Mouse (Mus musculus): ENCODE measurements around the gene Gm20219. TPM values are rescaled to one million over a fixed set of nuclear protein-coding genes. Genes with fewer than 3 reads are reported as not detected.

Gm20219 gene
- polyA plus RNA-seq, 1 experiment: 3.1 TPM

GRCm38 (mm10) chr17:56583071-56583470, 28.9 kb upstream of the Gm20219 start:
- DNase-seq (ENCODE audit: low read depth): no peak
- TF ChIP-seq CTCF (IDR thresholded peaks at IDR 0.05; ENCODE audit: borderline replicate concordance, extremely low read depth, insufficient read depth, insufficient read length): no peak
- no peak for TF ChIP-seq POLR2A (IDR thresholded peaks at IDR 0.05; ENCODE audit: borderline replicate concordance, extremely low read depth, insufficient read depth, insufficient read length, poor library complexity, severe bottlenecking)

- TF ChIP-seq POLR2A (IDR thresholded peaks at IDR 0.05; ENCODE audit: borderline replicate concordance, extremely low read depth, insufficient read depth, insufficient read length, poor library complexity, severe bottlenecking) (no peak), CTCF (IDR thresholded peaks at IDR 0.05; ENCODE audit: borderline replicate concordance, extremely low read depth, insufficient read depth, insufficient read length) (no peak)
- DNase-seq (ENCODE audit: low read depth): no peak
Measured at GRCm38 (mm10) chr17:56572939-56573338, 18.8 kb upstream of the Gm20219 start.

GRCm38 (mm10) chr17:56572154-56572553, 18.0 kb upstream of the Gm20219 start:
- no peak for TF ChIP-seq POLR2A (IDR thresholded peaks at IDR 0.05; ENCODE audit: borderline replicate concordance, extremely low read depth, insufficient read depth, insufficient read length, poor library complexity, severe bottlenecking)
- no peak for TF ChIP-seq CTCF (IDR thresholded peaks at IDR 0.05; ENCODE audit: borderline replicate concordance, extremely low read depth, insufficient read depth, insufficient read length)
- no peak for DNase-seq (ENCODE audit: low read depth)

GRCm38 (mm10) chr17:56570287-56570686, 16.1 kb upstream of the Gm20219 start:
- no peak for DNase-seq (ENCODE audit: low read depth)
- no peak for TF ChIP-seq CTCF (IDR thresholded peaks at IDR 0.05; ENCODE audit: borderline replicate concordance, extremely low read depth, insufficient read depth, insufficient read length)
- no peak for TF ChIP-seq POLR2A (IDR thresholded peaks at IDR 0.05; ENCODE audit: borderline replicate concordance, extremely low read depth, insufficient read depth, insufficient read length, poor library complexity, severe bottlenecking)

DNA sequence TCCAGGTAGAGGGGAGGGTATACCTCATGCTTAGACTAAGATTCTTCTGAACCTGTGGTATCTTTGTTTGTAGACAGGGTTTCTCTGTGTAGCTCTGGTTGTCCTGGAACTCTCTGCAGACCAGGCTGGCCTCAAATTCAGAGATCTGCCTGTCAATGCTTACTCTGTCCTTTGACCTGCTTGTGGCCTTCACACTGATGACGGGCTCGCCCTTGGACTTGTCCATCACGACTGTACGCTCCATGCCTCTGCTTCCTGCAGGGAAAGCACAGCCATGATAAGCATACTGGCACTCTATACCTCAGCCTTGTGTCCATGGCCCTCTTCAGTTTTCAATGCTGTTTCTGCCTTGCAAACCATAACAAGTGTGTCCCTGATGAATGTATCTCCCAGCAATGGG, 13.2 kb upstream of the Gm20219 start:
- TF ChIP-seq POLR2A (IDR thresholded peaks at IDR 0.05; ENCODE audit: borderline replicate concordance, extremely low read depth, insufficient read depth, insufficient read length, poor library complexity, severe bottlenecking): no peak
- no peak for TF ChIP-seq CTCF (IDR thresholded peaks at IDR 0.05; ENCODE audit: borderline replicate concordance, extremely low read depth, insufficient read depth, insufficient read length)

DNA sequence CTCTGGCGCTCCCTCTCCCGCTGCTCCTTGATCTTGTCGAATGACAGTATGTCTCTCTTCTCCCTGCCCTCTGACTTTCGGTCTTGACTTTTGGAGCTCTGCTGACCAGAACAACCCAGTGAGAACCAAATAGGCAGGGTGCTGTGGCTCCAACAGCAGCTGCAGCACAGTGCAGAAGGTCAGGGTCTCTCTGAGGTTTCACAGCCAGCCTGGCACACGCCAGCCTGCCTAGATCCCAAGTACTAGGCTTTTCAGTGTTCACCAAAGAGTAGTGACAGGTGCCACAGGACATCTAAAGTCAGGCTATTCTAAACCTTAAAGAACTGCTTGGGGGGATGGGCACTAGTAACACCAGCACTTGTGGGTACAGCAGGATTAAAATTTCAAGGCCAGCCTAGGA, 12.7 kb upstream of the Gm20219 start:
- TF ChIP-seq CTCF (IDR thresholded peaks at IDR 0.05; ENCODE audit: borderline replicate concordance, extremely low read depth, insufficient read depth, insufficient read length) (no peak), POLR2A (IDR thresholded peaks at IDR 0.05; ENCODE audit: borderline replicate concordance, extremely low read depth, insufficient read depth, insufficient read length, poor library complexity, severe bottlenecking) (no peak)
- DNase-seq (ENCODE audit: low read depth): no peak

More for the DNA sequence above, 13.2 kb upstream of the Gm20219 start:
- no peak for DNase-seq (ENCODE audit: low read depth)

- peak; percentile 61 for DNase-seq (ENCODE audit: low read depth)
- TF ChIP-seq POLR2A (IDR thresholded peaks at IDR 0.05; ENCODE audit: borderline replicate concordance, extremely low read depth, insufficient read depth, insufficient read length, poor library complexity, severe bottlenecking) (no peak), CTCF (IDR thresholded peaks at IDR 0.05; ENCODE audit: borderline replicate concordance, extremely low read depth, insufficient read depth, insufficient read length) (no peak)
Measured at GRCm38 (mm10) chr17:56566293-56566692, 12.1 kb upstream of the Gm20219 start.

DNA sequence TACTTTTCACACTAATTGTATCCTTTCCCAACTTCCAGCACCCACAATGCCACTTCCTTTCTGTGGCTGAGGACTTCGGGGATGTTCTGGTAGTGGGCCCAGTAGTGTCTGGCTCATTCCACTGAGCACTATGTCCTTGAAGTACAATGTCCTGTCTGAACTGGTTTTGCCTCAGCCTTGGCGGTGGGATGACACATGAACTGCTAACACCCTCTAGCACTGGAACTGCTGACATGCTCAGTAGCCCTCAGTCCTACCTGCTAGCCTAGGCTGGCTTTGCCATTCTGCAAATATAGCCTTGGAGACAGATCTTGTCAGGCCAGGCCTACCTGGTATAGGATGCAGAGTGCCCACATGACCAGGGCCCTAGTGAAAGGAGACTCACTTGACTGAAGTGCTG, 7.7 kb upstream of the Gm20219 start:
- TF ChIP-seq CTCF (IDR thresholded peaks at IDR 0.05; ENCODE audit: borderline replicate concordance, extremely low read depth, insufficient read depth, insufficient read length) (no peak), POLR2A (IDR thresholded peaks at IDR 0.05; ENCODE audit: borderline replicate concordance, extremely low read depth, insufficient read depth, insufficient read length, poor library complexity, severe bottlenecking) (no peak)
- DNase-seq (ENCODE audit: low read depth): no peak

- no peak for DNase-seq (ENCODE audit: low read depth)
- no peak for TF ChIP-seq CTCF (IDR thresholded peaks at IDR 0.05; ENCODE audit: borderline replicate concordance, extremely low read depth, insufficient read depth, insufficient read length)
Measured at GRCm38 (mm10) chr17:56560131-56560530, 5.9 kb upstream of the Gm20219 start.

GRCm38 (mm10) chr17:56559386-56559785, 5.2 kb upstream of the Gm20219 start:
- no peak for DNase-seq (ENCODE audit: low read depth)
- TF ChIP-seq POLR2A (IDR thresholded peaks at IDR 0.05; ENCODE audit: borderline replicate concordance, extremely low read depth, insufficient read depth, insufficient read length, poor library complexity, severe bottlenecking) (no peak), CTCF (IDR thresholded peaks at IDR 0.05; ENCODE audit: borderline replicate concordance, extremely low read depth, insufficient read depth, insufficient read length) (no peak)

- peak; percentile 83 for DNase-seq (ENCODE audit: low read depth)
- peak; percentile 93 for TF ChIP-seq CTCF (IDR thresholded peaks at IDR 0.05; ENCODE audit: borderline replicate concordance, extremely low read depth, insufficient read depth, insufficient read length)
- TF ChIP-seq POLR2A (IDR thresholded peaks at IDR 0.05; ENCODE audit: borderline replicate concordance, extremely low read depth, insufficient read depth, insufficient read length, poor library complexity, severe bottlenecking): no peak
Measured at GRCm38 (mm10) chr17:56558448-56558847, 4.3 kb upstream of the Gm20219 start.

GRCm38 (mm10) chr17:56552781-56553363, 1.3 kb downstream of the Gm20219 start:
- peak; percentile 91 for DNase-seq (ENCODE audit: low read depth)
- TF ChIP-seq POLR2A (IDR thresholded peaks at IDR 0.05; ENCODE audit: borderline replicate concordance, extremely low read depth, insufficient read depth, insufficient read length, poor library complexity, severe bottlenecking) (no peak), CTCF (IDR thresholded peaks at IDR 0.05; ENCODE audit: borderline replicate concordance, extremely low read depth, insufficient read depth, insufficient read length) (peak; percentile 99)
